Mouse (Mus musculus): ENCODE data around the gene Rock2.
"Not testable (repeated sequence)": the region's sequence is repeated elsewhere in the genome, so short reads cannot be mapped to it uniquely, and the experiment has no call there.

Gene Rock2

DNA sequence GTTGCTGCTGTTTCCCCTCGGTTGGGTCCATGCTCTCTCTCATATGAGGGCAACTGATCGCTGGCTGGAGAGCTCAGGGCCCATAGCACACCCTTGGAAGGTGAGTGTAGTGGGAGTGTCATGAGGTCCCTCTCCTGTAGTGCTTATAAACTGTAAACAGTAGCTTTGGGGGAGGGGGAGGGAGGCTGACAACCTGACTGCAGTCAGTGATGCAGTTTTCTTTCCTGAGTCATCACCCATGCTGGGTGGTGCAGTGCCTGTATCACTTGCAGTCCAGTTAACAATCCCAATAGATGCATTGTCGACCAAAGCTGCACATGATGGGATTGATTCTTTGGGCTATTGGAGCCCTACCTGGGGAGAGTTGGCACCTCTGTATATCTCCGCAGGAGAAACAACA lies 106.5 kb downstream of the Rock2 start:
- DNase-seq = no peak

DNA sequence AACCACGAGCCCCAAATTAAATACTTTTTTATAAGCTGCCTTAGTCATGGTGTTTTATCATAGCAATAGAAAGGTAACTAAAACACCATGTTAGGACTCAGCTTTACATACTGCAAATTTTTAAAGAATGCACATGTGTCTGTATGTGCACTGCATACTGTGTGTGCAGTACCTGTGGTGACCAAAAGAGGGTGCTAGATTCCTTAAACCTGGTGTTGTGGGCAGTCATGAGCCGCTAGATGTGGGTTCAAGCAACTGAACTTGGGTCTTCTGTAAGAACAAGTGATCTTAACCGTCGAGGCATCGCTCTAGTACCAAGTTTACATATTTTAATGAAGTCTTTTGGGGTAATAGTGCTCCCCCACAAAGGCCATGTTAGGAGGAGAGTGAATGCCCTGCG lies 114.8 kb downstream of the Rock2 start:
- no peak for DNase-seq

DNA sequence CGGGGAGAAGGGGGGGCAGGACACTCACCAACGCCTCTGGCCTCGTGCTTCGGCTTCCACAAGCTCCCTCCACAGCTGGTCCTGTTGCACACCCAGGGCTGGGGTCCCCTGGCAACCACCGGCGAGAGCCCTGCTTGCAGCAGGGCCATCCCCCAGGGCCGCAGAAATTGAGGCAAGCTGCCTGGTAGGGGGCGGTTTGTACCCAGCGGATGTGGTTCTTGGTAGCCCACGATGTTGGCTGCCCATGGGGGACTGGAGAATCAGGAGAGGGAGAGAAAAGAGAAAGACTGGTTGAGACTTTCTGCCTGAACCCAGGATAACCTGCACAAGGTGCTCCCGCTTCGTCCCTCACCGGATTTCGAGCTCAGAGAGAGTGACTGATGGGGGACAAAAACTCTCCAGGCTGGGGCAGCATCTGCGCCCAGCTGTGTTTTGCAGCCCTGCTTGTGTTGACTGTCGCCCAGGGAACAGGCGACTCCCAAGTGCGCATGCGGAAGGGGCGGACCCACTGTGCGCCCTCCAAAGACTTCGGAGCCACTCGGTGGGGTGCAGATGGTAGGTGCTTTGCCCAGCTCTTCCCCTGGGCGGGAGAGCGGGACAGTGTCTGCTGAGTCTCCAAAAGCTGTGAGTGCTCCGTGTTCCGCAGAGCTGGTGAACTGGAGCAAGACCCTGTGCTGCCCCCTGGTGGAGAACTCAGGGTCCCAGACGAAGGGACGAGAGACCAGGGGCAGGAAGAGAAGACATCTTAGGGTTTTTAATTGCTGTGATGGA lies 116.6 kb downstream of the Rock2 start, which contains the start of gene 2410004P03Rik:
Gene 2410004P03Rik (minus strand): TSS at position 628 of the 771 bp plus-strand sequence.
- DNase-seq = peak; percentile 40 to 75

DNA sequence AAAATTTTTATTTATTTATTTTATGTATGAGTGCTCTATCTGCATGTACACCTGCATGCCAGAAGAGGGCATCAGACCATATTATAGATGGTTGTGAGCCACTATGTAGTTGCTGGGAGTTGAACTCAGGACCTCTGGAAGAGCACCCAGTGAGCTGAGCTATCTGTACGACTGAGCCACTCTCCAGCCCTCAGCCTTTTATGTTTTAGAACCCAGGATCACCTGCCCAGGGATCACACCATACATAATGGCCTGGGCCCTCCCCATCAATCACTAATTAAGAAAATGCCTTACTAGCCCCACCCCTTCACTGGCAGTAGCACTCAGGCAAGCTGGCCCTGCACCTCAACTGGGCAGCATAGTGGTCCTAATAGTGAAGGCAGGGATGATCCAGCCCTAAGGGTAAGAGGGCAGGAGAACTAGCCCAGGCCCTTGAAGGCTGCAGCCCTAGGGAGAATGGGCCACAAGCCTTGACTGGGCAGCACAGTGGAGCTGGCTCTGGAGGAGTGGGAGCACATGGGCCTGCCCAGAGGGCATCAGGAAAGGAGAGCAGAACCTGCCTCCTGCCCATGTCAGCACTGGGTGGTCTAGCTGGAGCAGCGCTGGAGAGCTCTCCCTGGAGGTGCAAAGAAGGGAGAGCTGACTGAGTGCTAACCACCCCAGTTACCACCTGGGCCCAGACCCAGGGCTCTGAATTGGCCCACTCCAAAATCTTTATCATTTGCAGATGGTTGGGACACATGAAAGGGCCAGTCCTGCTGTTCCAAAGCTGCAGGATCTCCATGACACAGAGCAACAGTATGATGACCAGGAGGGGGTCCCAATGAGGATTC lies 117.6 kb downstream of the Rock2 start:
- DNase-seq = no peak

DNA sequence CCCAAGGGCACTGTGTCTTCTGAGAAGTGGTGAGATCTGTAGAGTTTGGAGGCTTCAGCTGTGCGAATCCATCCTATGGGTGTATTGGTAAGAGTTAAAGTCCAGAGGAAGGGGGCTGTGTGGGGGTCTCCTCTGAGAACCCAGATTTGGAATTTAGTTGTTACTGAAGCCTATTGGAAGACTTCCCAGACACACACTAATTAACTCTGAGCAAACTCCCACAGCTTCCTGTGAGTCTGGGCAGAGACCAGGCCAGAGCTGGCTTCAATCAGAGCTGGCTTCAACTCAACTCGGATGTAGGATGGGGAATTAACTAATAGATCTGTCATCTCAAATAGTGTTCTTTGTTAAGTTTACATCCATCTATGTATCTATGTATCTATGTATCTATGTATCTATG lies 121.0 kb downstream of the Rock2 start:
- no peak for DNase-seq

DNA sequence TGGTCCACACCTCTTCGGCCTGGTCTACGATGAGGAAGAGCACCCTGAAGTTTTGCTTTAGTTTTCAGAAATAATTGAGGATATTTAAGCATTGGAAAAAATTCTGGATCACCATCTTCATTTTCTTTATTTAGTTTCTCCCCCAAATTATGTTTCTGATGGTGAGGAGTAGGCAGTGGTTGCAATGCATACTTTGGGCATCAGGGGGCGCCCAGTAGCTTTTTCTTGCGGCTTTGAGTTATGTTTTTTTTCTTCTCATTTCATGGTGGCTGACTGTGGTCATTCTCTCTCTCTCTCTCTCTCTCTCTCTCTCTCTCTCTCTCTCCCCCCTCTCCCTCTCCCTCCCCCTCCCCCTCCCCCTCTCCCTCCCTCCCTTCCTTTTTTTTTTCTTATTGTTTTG lies 123.8 kb downstream of the Rock2 start:
- DNase-seq = peak in 1 of 2 experiments; percentile 44

DNA sequence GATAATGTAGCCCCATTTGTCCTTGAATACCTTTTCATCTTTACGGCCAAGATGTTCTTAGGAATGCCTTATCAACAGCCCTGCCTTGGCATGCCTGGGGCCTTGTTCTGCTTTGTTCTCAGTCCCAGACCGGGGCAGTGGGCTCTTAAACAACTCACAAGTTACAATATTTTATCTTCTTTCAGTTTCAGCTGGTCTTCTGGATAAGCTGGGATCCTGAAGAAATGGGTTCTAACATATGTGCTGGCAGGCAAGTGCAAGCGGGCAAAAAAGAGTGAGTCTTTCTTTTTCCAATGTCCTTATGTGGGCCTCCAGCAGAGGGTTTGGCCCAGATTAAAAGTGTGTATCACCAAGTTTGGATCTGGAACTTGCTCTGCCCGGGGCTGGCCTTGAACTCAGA lies 126.4 kb downstream of the Rock2 start:
- DNase-seq = not testable (repeated sequence)

DNA sequence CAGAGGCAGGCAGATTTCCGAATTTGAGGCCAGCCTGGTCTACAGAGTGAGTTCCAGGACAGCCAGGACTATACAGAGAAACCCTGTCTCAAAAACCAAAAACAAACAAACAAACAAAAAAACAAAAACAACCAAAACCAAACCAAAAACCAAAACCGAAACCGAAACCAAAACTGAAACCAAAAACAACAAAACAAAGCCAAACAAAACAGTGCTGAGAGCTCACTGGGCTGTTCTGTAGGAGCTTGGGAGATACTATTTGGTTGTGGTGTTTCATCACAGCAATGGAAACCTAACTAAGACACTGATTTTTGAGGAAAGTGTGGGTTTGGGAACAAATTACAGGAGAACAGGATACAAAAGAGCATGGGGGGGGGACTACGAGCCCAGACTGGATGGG lies 127.5 kb downstream of the Rock2 start:
- no peak for DNase-seq

DNA sequence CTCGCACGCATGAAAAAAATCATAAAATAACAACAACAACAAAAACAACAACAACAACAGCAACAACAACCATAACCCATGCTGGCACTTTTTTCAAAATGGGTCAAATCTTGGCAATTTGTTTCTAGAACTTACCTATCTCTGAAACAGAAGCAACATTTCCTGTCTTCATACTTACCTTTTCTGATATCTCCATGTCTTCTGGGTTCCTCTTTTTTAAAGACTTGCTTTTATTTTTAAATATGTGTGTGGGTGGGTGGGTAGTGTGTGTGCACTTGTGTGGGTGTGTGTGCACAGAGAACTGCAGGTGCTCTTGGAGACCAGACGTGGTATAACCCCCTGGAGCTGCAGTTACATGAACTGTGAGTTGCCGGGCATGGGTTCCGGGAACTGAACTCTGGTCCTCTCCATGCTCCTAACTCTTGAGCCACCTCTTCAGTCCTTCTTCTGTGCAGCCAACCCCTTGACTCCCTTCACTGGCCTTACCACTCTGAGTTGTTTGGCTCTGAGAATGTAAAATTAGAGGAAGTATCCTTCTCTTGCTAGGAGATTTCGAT lies 129.9 kb downstream of the Rock2 start:
- no peak for DNase-seq

DNA sequence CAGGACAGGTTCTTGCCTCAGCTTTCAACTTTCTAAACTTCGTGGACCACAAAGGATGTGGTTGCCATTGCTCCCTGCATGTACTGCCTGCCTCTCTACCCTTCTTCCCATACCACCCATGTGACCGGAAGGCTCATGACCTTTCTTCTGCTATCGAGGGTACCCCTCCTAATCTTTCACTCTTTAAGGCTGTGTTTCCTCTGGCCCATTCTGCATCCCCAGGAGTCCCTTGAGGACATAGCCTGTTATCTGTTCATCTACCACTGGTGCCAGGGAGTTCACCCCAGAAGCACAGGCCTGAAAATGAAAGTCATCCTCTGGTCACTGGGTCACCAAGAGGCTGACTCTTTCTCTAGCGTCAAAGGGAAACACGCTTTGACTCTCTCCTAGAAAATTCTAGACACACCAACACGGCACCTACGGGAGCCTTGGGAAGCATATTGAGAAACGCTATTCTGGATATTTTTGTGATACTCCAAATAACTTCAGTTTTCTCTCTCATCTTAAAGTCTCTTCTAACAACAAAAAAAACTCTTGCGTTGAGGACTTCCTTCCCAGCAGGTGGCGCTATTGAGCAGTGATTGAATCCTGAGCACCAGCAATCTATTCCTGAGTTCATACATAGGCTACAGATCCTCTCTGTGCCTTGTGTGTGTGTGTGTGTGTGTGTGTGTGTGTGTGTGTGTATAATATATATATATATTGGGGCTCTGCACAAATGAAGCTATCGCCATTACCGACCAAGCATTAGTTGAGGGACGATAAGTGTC lies 138.2 kb downstream of the Rock2 start:
- peak; percentile 17 to 62 for DNase-seq

DNA sequence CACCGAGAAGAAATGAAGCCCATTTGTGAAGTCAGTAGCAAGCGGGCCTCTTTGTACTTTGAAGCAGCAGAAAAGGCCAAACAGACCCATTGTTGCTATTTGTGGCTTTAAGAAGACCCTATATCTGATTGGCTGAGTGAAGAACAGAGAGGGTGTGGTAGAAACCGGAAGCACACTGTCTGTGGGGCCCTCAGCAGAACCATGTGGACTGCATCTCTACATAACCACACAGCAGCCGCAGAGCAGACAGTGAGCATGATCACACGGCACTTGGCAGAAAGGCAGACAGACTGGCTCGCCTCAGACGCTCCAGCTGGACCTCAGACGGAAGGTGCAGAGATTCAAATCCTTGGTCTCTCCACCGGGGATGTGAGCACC lies 138.8 kb downstream of the Rock2 start:
- DNase-seq = no peak

DNA sequence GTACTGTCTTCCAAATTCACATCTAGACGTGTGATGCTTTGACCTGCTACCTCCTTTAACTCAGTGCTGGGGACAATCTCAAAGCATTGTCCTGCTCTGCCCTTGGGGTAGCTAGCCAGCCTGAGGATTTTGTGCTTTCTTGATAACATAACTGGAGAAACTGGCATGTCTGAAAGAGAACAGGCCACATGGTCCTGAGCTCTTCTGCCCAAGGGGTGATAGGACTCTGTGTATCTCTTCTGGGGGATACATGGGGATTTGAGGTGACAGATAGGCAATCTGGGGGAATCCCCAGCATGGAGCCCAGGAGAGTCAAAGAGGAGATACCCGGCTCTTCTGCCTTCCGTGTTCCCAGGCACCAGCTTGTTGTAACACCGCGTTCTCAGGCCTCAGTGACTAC lies 140.0 kb downstream of the Rock2 start:
- no peak for DNase-seq

DNA sequence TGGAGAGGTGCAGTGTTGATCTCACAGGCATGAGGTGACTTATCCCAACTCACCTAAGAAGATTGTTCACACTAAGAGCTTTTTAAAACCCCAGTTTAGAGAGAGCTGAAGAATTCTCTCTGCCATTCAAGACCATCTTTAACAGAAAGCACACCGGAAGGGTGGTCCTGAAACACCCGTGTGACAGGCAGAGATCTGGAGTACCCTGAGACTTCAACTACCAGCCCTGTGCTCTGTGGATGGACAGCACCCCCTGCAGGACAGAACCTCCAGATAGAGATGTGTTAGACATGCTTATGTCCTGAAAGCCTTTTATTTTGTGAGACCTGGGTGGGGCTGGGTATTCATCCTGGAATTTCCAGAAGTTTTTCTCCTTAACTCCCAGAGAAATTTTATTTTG lies 140.4 kb downstream of the Rock2 start:
- peak in 1 of 2 experiments; percentile 29 for DNase-seq

DNA sequence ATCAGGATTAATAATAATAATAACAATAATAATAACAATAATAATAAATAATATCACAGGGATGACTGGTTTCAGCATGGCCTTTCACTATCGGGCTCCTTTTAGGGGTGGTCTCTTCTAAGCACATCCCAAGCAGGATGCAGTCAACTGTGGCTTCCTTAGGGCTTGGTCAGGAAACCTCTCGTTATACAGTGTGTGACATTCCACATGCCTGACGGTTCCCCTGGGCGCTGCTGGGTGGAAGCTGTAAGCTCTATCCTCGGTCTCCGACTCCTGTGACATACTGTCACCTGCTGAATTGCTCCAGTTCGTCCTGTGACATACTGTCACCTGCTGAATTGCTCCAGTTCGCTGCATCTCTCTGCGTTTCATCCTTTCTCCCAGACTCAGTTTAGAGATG lies 141.8 kb downstream of the Rock2 start:
- DNase-seq = no peak

DNA sequence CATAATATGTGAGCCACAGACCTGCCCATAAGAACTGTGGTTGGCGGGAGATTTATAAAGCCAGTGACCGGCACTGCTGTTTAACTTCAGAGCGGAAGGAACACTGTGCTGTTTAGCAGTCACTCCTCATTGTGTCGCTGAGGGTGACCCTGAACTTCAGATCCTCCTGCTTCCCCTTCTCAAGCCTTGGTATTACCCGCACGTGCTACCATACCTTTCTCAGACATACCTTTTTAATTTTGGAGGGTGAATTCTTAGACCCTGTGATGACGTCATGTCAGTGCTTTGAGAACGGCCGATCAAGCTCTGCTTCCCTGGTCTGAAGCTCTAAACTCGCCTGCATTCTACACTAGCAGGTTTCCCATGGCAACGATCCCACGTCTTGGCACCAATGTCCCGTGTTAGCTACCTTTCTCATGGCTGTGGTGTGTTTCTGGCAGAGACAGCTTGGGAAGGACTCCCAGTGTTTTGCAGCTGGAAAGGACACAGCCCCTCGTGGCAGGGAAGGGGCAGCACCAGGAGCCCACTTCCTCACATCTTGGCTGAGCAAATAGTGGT lies 142.4 kb downstream of the Rock2 start:
- DNase-seq = no peak
